Mouse (Mus musculus): ENCODE data around the gene Mov10l1. TPM values are rescaled to one million over a fixed set of nuclear protein-coding genes. Genes with fewer than 3 reads are reported as not detected.

Gene Mov10l1
- total RNA-seq, 2 experiments from 2014 or later: not detected

- ATAC-seq (ENCODE audit: poor library complexity, severe bottlenecking): no peak
Measured at GRCm38 (mm10) chr15:89007002-89007401, 24.3 kb downstream of the Mov10l1 start.

- no peak for ATAC-seq (ENCODE audit: poor library complexity, severe bottlenecking)
Measured at GRCm38 (mm10) chr15:89007781-89008180, 25.1 kb downstream of the Mov10l1 start.

- no peak for ATAC-seq (ENCODE audit: poor library complexity, severe bottlenecking)
Measured at GRCm38 (mm10) chr15:89016722-89017121, 34.0 kb downstream of the Mov10l1 start.

GRCm38 (mm10) chr15:89020085-89020484 lies 37.4 kb downstream of the Mov10l1 start:
- no peak for ATAC-seq (ENCODE audit: poor library complexity, severe bottlenecking)

GRCm38 (mm10) chr15:89020492-89020891 lies 37.8 kb downstream of the Mov10l1 start:
- no peak for ATAC-seq (ENCODE audit: poor library complexity, severe bottlenecking)

GRCm38 (mm10) chr15:89044381-89044780 lies 61.7 kb downstream of the Mov10l1 start:
- no peak for ATAC-seq (ENCODE audit: poor library complexity, severe bottlenecking)

- no peak for ATAC-seq (ENCODE audit: poor library complexity, severe bottlenecking)
Measured at GRCm38 (mm10) chr15:89046356-89046755, 63.6 kb downstream of the Mov10l1 start.

- no peak for ATAC-seq (ENCODE audit: poor library complexity, severe bottlenecking)
Measured at GRCm38 (mm10) chr15:89054666-89055065, 72.0 kb downstream of the Mov10l1 start.

- ATAC-seq (ENCODE audit: poor library complexity, severe bottlenecking): no peak
Measured at GRCm38 (mm10) chr15:89058736-89059135, 76.0 kb downstream of the Mov10l1 start.

GRCm38 (mm10) chr15:89059161-89059931 lies 76.6 kb downstream of the Mov10l1 start, which contains the start of gene Panx2:
Gene Panx2, plus strand, starts transcription at chr15:89059734.
- peak; percentile 10; the same call in 1 of the 2 replicates for ATAC-seq (ENCODE audit: poor library complexity, severe bottlenecking)

GRCm38 (mm10) chr15:89060032-89060681 lies 77.4 kb downstream of the Mov10l1 start:
- no peak for ATAC-seq (ENCODE audit: poor library complexity, severe bottlenecking)

- ATAC-seq (ENCODE audit: poor library complexity, severe bottlenecking): no peak
Measured at GRCm38 (mm10) chr15:89060811-89061460, 78.2 kb downstream of the Mov10l1 start.

- no peak for ATAC-seq (ENCODE audit: poor library complexity, severe bottlenecking)
Measured at GRCm38 (mm10) chr15:89061761-89062517, 79.2 kb downstream of the Mov10l1 start.

GRCm38 (mm10) chr15:89062518-89062910 lies 79.8 kb downstream of the Mov10l1 start:
- ATAC-seq (ENCODE audit: poor library complexity, severe bottlenecking): no peak

GRCm38 (mm10) chr15:89063001-89063400 lies 80.3 kb downstream of the Mov10l1 start:
- ATAC-seq (ENCODE audit: poor library complexity, severe bottlenecking): no peak

GRCm38 (mm10) chr15:89063536-89063935 lies 80.8 kb downstream of the Mov10l1 start:
- ATAC-seq (ENCODE audit: poor library complexity, severe bottlenecking): no peak

GRCm38 (mm10) chr15:89064891-89065290 lies 82.2 kb downstream of the Mov10l1 start:
- ATAC-seq (ENCODE audit: poor library complexity, severe bottlenecking): no peak

- peak; percentile 81 for ATAC-seq (ENCODE audit: poor library complexity, severe bottlenecking)
Measured at GRCm38 (mm10) chr15:89067609-89068008, 84.9 kb downstream of the Mov10l1 start.

GRCm38 (mm10) chr15:89068226-89068625 lies 85.5 kb downstream of the Mov10l1 start:
- ATAC-seq (ENCODE audit: poor library complexity, severe bottlenecking): no peak

- no peak for ATAC-seq (ENCODE audit: poor library complexity, severe bottlenecking)
Measured at GRCm38 (mm10) chr15:89069336-89069840, 86.7 kb downstream of the Mov10l1 start.

- ATAC-seq (ENCODE audit: poor library complexity, severe bottlenecking): no peak
Measured at GRCm38 (mm10) chr15:89070606-89071005, 87.9 kb downstream of the Mov10l1 start.
